Mouse (Mus musculus) urinary bladder, adult 18-20 months (tissue): ENCODE measurements around the gene Eef2k.
"Not testable (repeated sequence)": the region's sequence is repeated elsewhere in the genome, so short reads cannot be mapped to it uniquely, and the experiment has no call there.

Experiments used
- DNase-seq, 2 experiments: peaks; one replicate each; pipeline ENCODE4 v3.0.0; 2022; ENCODE audit warnings: low spot score in 2 of 2, mixed read lengths in 2 of 2

Eef2k gene

GRCm38 (mm10) chr7:120880770-120881169 is 38.1 kb downstream of the Eef2k start:
- DNase-seq, result no peak

- no peak for DNase-seq
Measured at GRCm38 (mm10) chr7:120881451-120881850, 38.8 kb downstream of the Eef2k start.

GRCm38 (mm10) chr7:120882674-120883073 is 40.0 kb downstream of the Eef2k start:
- DNase-seq, result no peak

- no peak for DNase-seq
Measured at GRCm38 (mm10) chr7:120883523-120884290, 41.1 kb downstream of the Eef2k start.

- no peak for DNase-seq
Measured at GRCm38 (mm10) chr7:120884746-120885145, 42.1 kb downstream of the Eef2k start.

- DNase-seq, result no peak
Measured at GRCm38 (mm10) chr7:120893123-120893522, 50.5 kb downstream of the Eef2k start.

- DNase-seq, result no peak
Measured at GRCm38 (mm10) chr7:120897054-120897453, 54.4 kb downstream of the Eef2k start.

GRCm38 (mm10) chr7:120897711-120898335 is 55.2 kb downstream of the Eef2k start:
- DNase-seq, result no peak

GRCm38 (mm10) chr7:120900191-120900590 is 57.6 kb downstream of the Eef2k start:
- no peak for DNase-seq

- no peak for DNase-seq
Measured at GRCm38 (mm10) chr7:120901701-120902100, 59.1 kb downstream of the Eef2k start.

GRCm38 (mm10) chr7:120902931-120903330 is 60.3 kb downstream of the Eef2k start:
- DNase-seq, result no peak

- DNase-seq, result not testable (repeated sequence)
Measured at GRCm38 (mm10) chr7:120910172-120910571, 67.5 kb downstream of the Eef2k start.

- DNase-seq, result not testable (repeated sequence)
Measured at GRCm38 (mm10) chr7:120911268-120911667, 68.6 kb downstream of the Eef2k start.

GRCm38 (mm10) chr7:120913332-120913731 is 70.7 kb downstream of the Eef2k start:
- no peak for DNase-seq

- DNase-seq, result no peak
Measured at GRCm38 (mm10) chr7:120916262-120916875, 73.7 kb downstream of the Eef2k start.

- DNase-seq, result no peak
Measured at GRCm38 (mm10) chr7:120917279-120917591, 74.6 kb downstream of the Eef2k start.

GRCm38 (mm10) chr7:120917592-120918461 is 75.2 kb downstream of the Eef2k start, which contains the start of gene Polr3e:
TSS of gene Polr3e (plus strand) at chr7:120917744.
- peak; percentile 99 for DNase-seq

GRCm38 (mm10) chr7:120918526-120918962 is 75.9 kb downstream of the Eef2k start:
- DNase-seq, result peak in 1 of 2 experiments; percentile 33

GRCm38 (mm10) chr7:120933110-120933509 is 90.5 kb downstream of the Eef2k start:
- DNase-seq, result no peak

- DNase-seq, result no peak
Measured at GRCm38 (mm10) chr7:120933680-120934195, 91.1 kb downstream of the Eef2k start.

- DNase-seq, result peak in 1 of 2 experiments; percentile 37
Measured at GRCm38 (mm10) chr7:120934716-120935115, 92.1 kb downstream of the Eef2k start.

GRCm38 (mm10) chr7:120936522-120936921 is 93.9 kb downstream of the Eef2k start:
- DNase-seq, result no peak
